Mouse (Mus musculus): ENCODE data around the gene Ifnar1. TPM values are rescaled to one million over a fixed set of nuclear protein-coding genes. Genes with fewer than 3 reads are reported as not detected.

Ifnar1 gene
- polyA plus RNA-seq, 1 experiment from 2014 or later: 47.3 TPM

DNA sequence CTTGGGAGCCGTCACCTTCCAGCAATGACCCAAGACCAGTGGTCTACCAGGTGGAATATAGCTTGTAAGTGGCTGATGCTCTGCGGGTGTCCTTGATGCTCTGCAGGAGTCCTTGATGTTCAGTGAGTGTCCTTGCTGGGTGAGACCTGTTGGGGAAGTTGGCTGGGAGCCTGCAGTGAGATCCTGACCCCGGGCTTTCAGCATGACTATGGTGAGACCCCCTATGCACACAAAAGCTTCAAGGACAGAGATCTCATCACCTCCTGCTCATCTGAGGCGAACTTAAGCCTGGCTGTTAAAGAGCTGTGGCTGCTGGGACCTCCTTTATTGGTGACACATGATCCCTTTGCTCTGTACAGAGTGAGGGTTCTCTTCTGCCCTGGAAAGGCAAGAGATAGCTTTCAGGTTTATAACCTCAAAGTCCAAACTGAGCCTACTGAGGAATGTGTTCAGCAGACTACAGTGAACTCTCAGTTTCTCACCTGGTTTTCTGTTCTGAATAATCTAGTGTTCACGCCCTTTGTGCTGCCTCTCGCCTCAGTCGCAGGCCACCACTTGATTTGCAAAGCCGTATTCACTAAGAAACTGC is 70.1 kb downstream of the Ifnar1 start:
- Histone ChIP-seq H3K9me3 (replicated peaks; ENCODE audit: control insufficient read depth, low read length) (no peaks in the 10 kb centered on the region), H3K9ac (ENCODE audit: low read length) (no peak overlapping the region), H3K36me3 (ENCODE audit: control insufficient read depth, insufficient read depth, low read length) (peaks cover 10% of the 10 kb centered on the region; the same call in 1 of the 2 replicates), H3K4me2 (ENCODE audit: low read depth, low read length) (no peak overlapping the region), H3K4me1 (ENCODE audit: control insufficient read depth, insufficient read depth, low read length) (peaks cover 24% of the 10 kb centered on the region), H3K27ac (ENCODE audit: low read length) (no peak overlapping the region), H3K4me3 (replicated peaks; ENCODE audit: low read length) (no peak overlapping the region), H3K27me3 (ENCODE audit: control insufficient read depth, insufficient read depth, low read length) (no peaks in the 10 kb centered on the region)
- ATAC-seq (ENCODE audit: insufficient read depth, low FRiP score): no peak
- 86% methylated on average over 8 of the region's 8 CpGs for WGBS

DNA sequence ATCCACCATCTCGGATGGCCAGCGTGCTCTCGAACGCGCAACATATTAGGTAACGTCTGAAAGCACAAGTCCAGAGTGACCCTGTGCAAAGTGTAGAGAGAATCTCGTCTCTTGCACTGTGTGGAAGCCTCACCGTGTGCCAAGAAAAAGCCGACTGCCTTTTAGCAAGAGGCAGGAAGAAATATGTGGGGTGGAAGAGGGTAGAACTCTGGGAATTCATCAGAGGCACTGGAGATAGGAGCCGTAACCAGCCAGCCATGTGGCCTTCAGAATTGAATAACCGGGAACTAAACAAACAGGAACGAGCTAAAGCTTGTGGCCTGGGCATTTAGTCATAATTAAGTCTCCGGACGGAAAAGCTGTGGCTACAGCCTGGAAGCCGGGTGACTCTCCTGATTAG is 71.6 kb downstream of the Ifnar1 start:
- ATAC-seq (ENCODE audit: insufficient read depth, low FRiP score): no peak
- Histone ChIP-seq H3K4me1 (ENCODE audit: control insufficient read depth, insufficient read depth, low read length) (peaks cover 18% of the 10 kb centered on the region), H3K27ac (ENCODE audit: low read length) (no peak overlapping the region), H3K4me3 (replicated peaks; ENCODE audit: low read length) (no peak overlapping the region), H3K9ac (ENCODE audit: low read length) (no peak overlapping the region), H3K36me3 (ENCODE audit: control insufficient read depth, insufficient read depth, low read length) (peaks cover 10% of the 10 kb centered on the region; the same call in 1 of the 2 replicates), H3K9me3 (replicated peaks; ENCODE audit: control insufficient read depth, low read length) (no peaks in the 10 kb centered on the region), H3K27me3 (ENCODE audit: control insufficient read depth, insufficient read depth, low read length) (no peaks in the 10 kb centered on the region), H3K4me2 (ENCODE audit: low read depth, low read length) (no peak overlapping the region)
- 68% methylated on average over 15 of the region's 15 CpGs for WGBS

Small RNA genes within 50 kb of the gene (microRNA-seq; reads per million reads assigned to microRNA genes)
- not detected for gene Mir6367

Other genes with a start within 250 kb of the Ifnar1 start
- 0.08 and 0.14 TPM in 2 replicates for gene Olig1, start 215.5 kb upstream of the Ifnar1 start, polyA plus RNA-seq (2015; fragmentation: Nextera tagmentation; extraction: Ambion mirVana)
- 51.3 and 53.1 TPM in 2 replicates for gene Ifnar2, start 112.5 kb upstream of the Ifnar1 start, polyA plus RNA-seq (2015; fragmentation: Nextera tagmentation; extraction: Ambion mirVana)
- gene Gm21970, start 93.5 kb upstream of the Ifnar1 start, polyA plus RNA-seq (2015; fragmentation: Nextera tagmentation; extraction: Ambion mirVana): not detected in 2 replicates
- gene Il10rb, start 79.1 kb upstream of the Ifnar1 start, polyA plus RNA-seq (2015; fragmentation: Nextera tagmentation; extraction: Ambion mirVana): 52.3 and 58.1 TPM in 2 replicates
- 53.7 and 58.0 TPM in 2 replicates for gene Ifngr2, start 61.8 kb downstream of the Ifnar1 start, polyA plus RNA-seq (2015; fragmentation: Nextera tagmentation; extraction: Ambion mirVana)
- 48.7 and 62.2 TPM in 2 replicates for gene Tmem50b, start 112.6 kb downstream of the Ifnar1 start, polyA plus RNA-seq (2015; fragmentation: Nextera tagmentation; extraction: Ambion mirVana)
- gene Dnajc28, start 133.8 kb downstream of the Ifnar1 start, polyA plus RNA-seq (2015; fragmentation: Nextera tagmentation; extraction: Ambion mirVana): 2.7 and 2.9 TPM in 2 replicates
- gene Gart, start 161.7 kb downstream of the Ifnar1 start, polyA plus RNA-seq (2015; fragmentation: Nextera tagmentation; extraction: Ambion mirVana): 104 TPM in 2 replicates
- 89.8 and 98.8 TPM in 2 replicates for gene Son, start 162.3 kb downstream of the Ifnar1 start, polyA plus RNA-seq (2015; fragmentation: Nextera tagmentation; extraction: Ambion mirVana)
- 11.7 and 16.9 TPM in 2 replicates for gene Donson, start 203.5 kb downstream of the Ifnar1 start, polyA plus RNA-seq (2015; fragmentation: Nextera tagmentation; extraction: Ambion mirVana)
- gene Cryzl1, start 243.7 kb downstream of the Ifnar1 start, polyA plus RNA-seq (2015; fragmentation: Nextera tagmentation; extraction: Ambion mirVana): 62.2 and 69.9 TPM in 2 replicates
- gene Itsn1, start 244.0 kb downstream of the Ifnar1 start, polyA plus RNA-seq (2015; fragmentation: Nextera tagmentation; extraction: Ambion mirVana): 16.8 and 18.1 TPM in 2 replicates